Mouse (Mus musculus): ENCODE measurements around the gene Pigs.

DNA sequence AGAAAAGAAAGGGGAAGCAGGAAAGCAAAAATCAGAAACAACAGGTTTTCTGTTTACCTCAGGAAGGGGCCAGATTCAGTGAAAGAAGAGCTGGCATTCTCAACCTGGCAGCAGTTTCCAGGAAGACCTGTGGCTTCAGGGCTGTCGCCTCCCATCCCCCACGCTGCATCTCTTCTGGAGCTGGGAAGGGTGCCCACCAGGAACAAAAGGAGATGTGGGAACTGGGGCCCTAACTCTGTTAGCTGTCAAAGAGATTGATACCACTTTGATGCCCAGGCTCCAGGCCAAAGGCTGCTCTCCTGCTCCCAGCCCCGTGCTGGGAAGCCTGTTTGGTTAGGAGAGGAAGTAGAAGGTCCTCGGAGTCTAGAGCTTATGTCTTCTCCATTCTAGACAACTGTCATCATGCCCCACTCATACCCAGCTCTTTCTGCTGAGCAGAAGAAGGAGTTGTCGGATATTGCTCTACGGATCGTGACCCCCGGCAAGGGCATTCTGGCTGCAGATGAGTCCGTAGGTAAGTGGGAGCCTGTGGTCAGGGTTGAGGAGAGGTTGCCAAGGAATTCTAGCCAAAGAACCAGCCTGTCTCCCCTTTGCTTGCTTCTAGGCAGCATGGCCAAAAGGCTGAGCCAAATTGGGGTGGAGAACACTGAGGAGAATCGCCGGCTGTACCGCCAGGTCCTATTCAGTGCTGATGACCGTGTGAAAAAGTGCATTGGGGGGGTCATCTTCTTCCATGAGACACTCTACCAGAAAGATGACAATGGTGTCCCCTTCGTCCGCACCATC lies 4.0 kb upstream of the Pigs start:
- no peak for TF ChIP-seq POLR2A (IDR thresholded peaks at IDR 0.05; ENCODE audit: low read depth, low read length)
- no peak for TF ChIP-seq CTCF (conservative IDR thresholded peaks at IDR 0.05; ENCODE audit: insufficient read depth, insufficient read length, low read depth, low read length)
